Mouse (Mus musculus): ENCODE data around the gene Adamts2.

DNA sequence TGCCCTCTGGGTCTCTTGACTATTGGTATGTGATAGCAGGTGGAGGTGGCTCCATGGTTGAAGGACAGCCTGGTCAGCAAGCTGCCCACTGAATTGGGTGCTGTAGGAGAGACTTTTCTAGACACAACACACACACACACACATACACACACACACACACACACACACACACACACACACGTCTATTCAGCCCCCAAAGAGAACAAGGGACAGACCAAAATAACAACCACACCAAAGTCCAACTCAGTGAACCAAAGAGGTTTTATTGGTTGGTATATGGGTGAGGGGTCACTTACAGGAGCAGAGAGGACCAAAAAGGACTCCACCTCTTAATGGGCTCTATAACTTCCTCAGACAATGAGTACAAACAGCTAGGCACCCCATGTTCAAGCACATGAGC is 140.3 kb downstream of the Adamts2 start:
- TF ChIP-seq JUN (IDR thresholded peaks at IDR 0.05; ENCODE audit: insufficient read depth, low read depth, low read length) (no peak), ZMIZ1 (IDR thresholded peaks at IDR 0.05; ENCODE audit: low read depth, low read length) (no peak), CTCF (conservative IDR thresholded peaks at IDR 0.05 in 1 of 2, IDR thresholded peaks at IDR 0.05 in 1 of 2; ENCODE audit: low read depth in 2 of 2, low read length in 2 of 2) (no peak), RAD21 (IDR thresholded peaks at IDR 0.05; ENCODE audit: low read depth, low read length) (no peak), POLR2A (IDR thresholded peaks at IDR 0.05; ENCODE audit: low read depth, low read length) (no peak), EP300 (IDR thresholded peaks at IDR 0.05; ENCODE audit: low read length) (no peak), SIN3A (IDR thresholded peaks at IDR 0.05; ENCODE audit: low read length) (no peak), ELF1 (IDR thresholded peaks at IDR 0.05; ENCODE audit: low read depth, low read length) (no peak)

All from CH12.LX (cell line).